Mouse (Mus musculus) kidney, adult 2 months (tissue): ENCODE data around the gene Gmds.

ENCODE experiments used
- CTCF ChIP-seq: fragments of 200-500 bp; conservative IDR thresholded peaks from 2 replicates; pipeline ENCODE4 v1.5.1; 2011; ENCODE audit warnings: low read depth, mild to moderate bottlenecking, control low read depth, low read length, moderate library complexity, mixed read lengths; ENCODE audit not compliant: insufficient read depth, insufficient read length
- POLR2A ChIP-seq: fragments of 200-500 bp; IDR thresholded peaks from one replicate; pipeline ENCODE4 v1.6.1; 2011; ENCODE audit warnings: low read depth, low read length, control low read depth

DNA sequence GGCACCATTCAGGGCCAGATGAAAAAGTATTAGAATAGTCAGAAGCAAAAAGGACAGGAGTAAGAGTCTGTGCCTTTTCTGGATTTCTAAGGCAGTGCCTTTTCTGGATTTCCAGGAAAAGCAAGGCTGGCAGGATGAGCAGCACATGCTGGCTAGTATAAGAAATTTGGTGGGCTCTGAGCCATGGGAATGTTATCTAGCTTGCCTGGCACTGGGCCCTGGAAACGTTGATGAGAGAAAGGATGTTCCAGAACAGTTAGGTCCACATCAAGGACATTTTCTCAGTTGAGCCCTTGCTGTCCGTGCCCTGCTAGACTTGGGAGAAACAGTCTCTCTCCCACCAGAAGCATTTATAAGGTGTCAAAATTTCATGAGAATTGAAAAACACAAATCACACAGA is 82.4 kb downstream of the Gmds start:
- no peak for TF ChIP-seq POLR2A
- TF ChIP-seq CTCF, result no peak
